Mouse (Mus musculus) lung, postnatal 0 days (tissue): ENCODE results near the gene Mpz. TPM values are rescaled to one million over a fixed set of nuclear protein-coding genes. Genes with fewer than 3 reads are reported as not detected.
A peak's percentile ranks its signal among the peaks of the same experiment; 100 is the strongest.

ENCODE experiments used
- ATAC-seq: fragments of 200-750 bp; cut with Nextera tagmentation; 2 replicates; pipeline ENCODE4 v1.8.0; 2017; ENCODE audit warnings: moderate library complexity
- DNase-seq: peaks from one replicate; pipeline ENCODE4 v3.0.0-alpha.2; 2016; ENCODE audit warnings: low spot score
- H3K27ac ChIP-seq: fragments of 300-500 bp; sonication (generic); 2 replicates; pipeline ENCODE4 v1.5.1; 2014; ENCODE audit warnings: antibody characterized with exemption, mild to moderate bottlenecking, low read length, mixed read lengths
- H3K27me3 ChIP-seq: fragments of 300-500 bp; sonication (generic); replicated peaks from 2 replicates; pipeline ENCODE4 v1.6.1; 2014; ENCODE audit warnings: low read length, mixed read lengths; ENCODE audit not compliant: insufficient read depth
- H3K36me3 ChIP-seq: fragments of 300-500 bp; sonication (generic); 2 replicates; pipeline ENCODE4 v1.6.1; 2014; ENCODE audit warnings: low read length, mixed read lengths; ENCODE audit not compliant: insufficient read depth
- H3K4me1 ChIP-seq: fragments of 300-500 bp; sonication (generic); 2 replicates; pipeline ENCODE4 v1.6.1; 2014; ENCODE audit warnings: antibody characterized with exemption, low read depth, low read length, mixed read lengths; ENCODE audit not compliant: insufficient read depth
- H3K4me2 ChIP-seq: fragments of 300-500 bp; sonication (generic); replicated peaks from 2 replicates; pipeline ENCODE4 v1.6.1; 2014; ENCODE audit warnings: low read depth, mild to moderate bottlenecking, low read length, moderate library complexity, mixed read lengths
- H3K4me3 ChIP-seq: fragments of 300-500 bp; sonication (generic); 2 replicates; pipeline ENCODE4 v1.5.1; 2014; ENCODE audit warnings: low read depth, low read length
- H3K9ac ChIP-seq: fragments of 300-500 bp; sonication (generic); replicated peaks from 2 replicates; pipeline ENCODE4 v1.6.1; 2014; ENCODE audit warnings: low read depth, mild to moderate bottlenecking
- H3K9me3 ChIP-seq: fragments of 300-500 bp; sonication (generic); 2 replicates; pipeline ENCODE4 v1.6.1; 2016; ENCODE audit warnings: low read length, mixed read lengths
- CTCF ChIP-seq: IDR thresholded peaks from 2 replicates; pipeline ENCODE4 v1.5.1; 2016; ENCODE audit warnings: antibody characterized with exemption, mild to moderate bottlenecking
- EP300 ChIP-seq: IDR thresholded peaks from 2 replicates; pipeline ENCODE4 v1.6.1; 2016; ENCODE audit warnings: antibody characterized with exemption, mild to moderate bottlenecking, control low read depth
- WGBS: fragments of 180-500 bp; shearing (Covaris S2); extraction: QIAGEN DNeasy Blood & Tissue Kit; methylation state at CpG from one replicate; pipeline ENCODE4 v1.1.7; 2014; 5-methylcytosine and 5-hydroxymethylcytosine counted together
- polyA plus RNA-seq: library from polyadenylated mRNA; unstranded; fragments of >200 nt; fragmentation: Nextera tagmentation; extraction: Ambion mirVana; gene quantifications from 2 replicates; pipeline ENCODE4 v1.2.1, GENCODE M21; 2015

Gene Mpz
- polyA plus RNA-seq, 1 experiment from 2014 or later, result 0.62 TPM

DNA sequence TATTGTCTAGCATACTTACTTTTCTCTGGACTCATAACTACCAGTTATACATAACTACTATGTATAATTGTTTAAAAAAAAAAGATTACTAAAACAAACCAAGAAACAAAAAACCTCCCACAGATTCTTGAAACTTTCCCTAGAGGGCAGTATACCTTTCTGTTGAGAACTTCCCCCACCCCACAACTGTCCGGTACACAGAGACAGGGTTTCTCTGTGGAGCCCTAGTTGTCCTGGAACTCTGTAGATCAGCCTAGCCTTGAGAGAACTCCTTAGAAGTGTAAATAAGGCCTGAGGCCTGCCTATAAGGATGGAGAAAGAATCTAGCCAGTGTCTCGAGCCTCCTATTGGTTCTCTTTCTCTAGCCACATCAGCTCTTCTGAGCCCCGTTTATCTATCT is 13.7 kb downstream of the Mpz start:
- Histone ChIP-seq H3K4me2 (no peak overlapping the region), H3K4me1 (no peaks in the 10 kb centered on the region), H3K9me3 (no peaks in the 10 kb centered on the region), H3K36me3 (no peaks in the 10 kb centered on the region), H3K27me3 (0 out of 2 replicates have a peak, but pooled peaks cover 3% of the 10 kb centered on the region), H3K9ac (no peak overlapping the region), H3K27ac (no peak overlapping the region), H3K4me3 (no peak overlapping the region)
- peak; percentile 60 for TF ChIP-seq CTCF
- TF ChIP-seq EP300, result no peak
- WGBS, result 50% methylated on average over 3 of the region's 3 CpGs
- DNase-seq, result peak; percentile 57
- no peak for ATAC-seq

DNA sequence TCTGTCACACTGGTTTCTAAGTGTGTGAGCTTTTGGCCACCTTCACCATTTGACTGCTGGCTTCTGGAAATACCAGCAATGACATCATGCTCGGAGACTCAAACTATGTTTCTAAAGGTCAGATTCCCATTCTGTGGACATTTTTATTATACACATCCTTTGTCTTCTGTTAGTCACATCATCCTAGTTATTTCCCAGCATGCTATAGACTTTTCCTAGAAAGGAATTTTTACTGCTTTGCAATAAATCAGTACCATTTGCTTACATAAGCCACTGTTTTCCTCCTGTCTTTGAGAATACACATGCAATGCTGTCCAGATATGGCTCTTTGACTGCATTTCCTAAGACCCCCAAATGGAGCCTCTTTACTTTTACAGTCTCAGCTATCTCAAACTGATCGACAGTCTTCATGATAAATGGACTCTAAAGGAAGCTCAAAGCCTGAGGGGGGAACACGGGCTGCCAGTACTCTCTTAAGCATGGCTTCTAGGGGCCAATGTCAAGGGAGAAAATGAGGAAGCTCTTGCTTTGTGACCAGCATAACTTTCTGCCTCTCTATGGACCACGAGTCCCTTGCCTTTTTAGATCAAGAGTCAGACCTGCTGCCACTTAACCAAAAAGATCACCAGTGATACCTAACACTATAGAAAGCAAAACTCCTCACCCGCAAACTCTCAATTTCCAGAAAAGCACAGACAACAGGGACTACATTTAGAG is 15.3 kb downstream of the Mpz start:
- H3K36me3 ChIP-seq, result no peaks in the 10 kb centered on the region
- no peak for DNase-seq
- WGBS, result 64% methylated on average over 5 of the region's 5 CpGs
- no peak for TF ChIP-seq CTCF
- TF ChIP-seq EP300, result no peak
- no peak overlapping the region for H3K9ac ChIP-seq
- no peak overlapping the region for H3K27ac ChIP-seq
- H3K27me3 ChIP-seq, result no peaks in the 10 kb centered on the region
- H3K4me3 ChIP-seq, result no peak overlapping the region
- no peaks in the 10 kb centered on the region for H3K9me3 ChIP-seq
- no peaks in the 10 kb centered on the region for H3K4me1 ChIP-seq
- ATAC-seq, result no peak
- no peak overlapping the region for H3K4me2 ChIP-seq

DNA sequence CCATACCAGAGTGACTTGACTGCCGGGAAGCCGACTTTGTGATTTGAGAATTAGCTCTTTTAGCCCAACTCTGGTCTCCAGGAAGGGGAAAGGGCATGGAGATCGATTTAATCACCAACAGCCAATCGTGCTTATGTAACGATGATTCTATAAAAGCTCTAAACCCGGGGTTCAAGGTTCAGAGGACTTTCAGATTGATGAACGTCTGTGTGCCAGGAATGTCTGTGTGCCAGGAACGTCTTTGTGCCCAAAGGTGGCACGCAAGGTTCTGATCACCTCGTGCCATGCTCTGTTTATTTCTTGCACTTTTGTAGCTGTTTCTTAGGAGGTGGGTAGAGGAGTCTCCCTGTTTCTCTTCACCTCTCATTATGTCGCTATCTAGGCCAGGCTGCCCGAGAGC is 18.4 kb downstream of the Mpz start:
- 87% methylated on average over 12 of the region's 12 CpGs for WGBS

DNA sequence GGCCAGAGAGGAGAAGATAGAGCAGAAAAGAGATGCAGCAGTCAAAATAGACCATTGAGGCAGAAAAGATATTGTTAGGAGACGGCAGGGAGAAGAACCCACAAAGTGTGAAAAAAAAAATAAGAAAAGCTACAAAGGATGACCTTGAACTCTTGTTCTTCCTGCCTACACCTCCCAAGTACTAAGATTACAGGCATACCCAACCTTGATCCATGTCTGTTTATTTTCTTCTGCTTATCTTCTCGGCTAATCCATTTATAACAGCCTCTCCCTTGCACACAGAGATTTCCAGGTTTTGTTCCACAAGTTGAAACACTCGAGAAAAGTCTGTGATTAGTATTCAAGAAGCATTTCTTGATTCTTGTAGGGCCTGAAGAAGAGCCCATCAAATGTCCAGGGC is 19.4 kb downstream of the Mpz start:
- 27% methylated on average over 3 of the region's 3 CpGs for WGBS
- no peaks in the 10 kb centered on the region for H3K36me3 ChIP-seq
- DNase-seq (no peak), ATAC-seq (no peak)
- no peak overlapping the region for H3K4me3 ChIP-seq
- H3K27me3 ChIP-seq, result no peaks in the 10 kb centered on the region
- no peak overlapping the region for H3K4me2 ChIP-seq
- no peaks in the 10 kb centered on the region for H3K4me1 ChIP-seq
- no peaks in the 10 kb centered on the region for H3K9me3 ChIP-seq
- no peak overlapping the region; the same call in 1 of the 2 replicates for H3K27ac ChIP-seq
- H3K9ac ChIP-seq, result no peak overlapping the region
- TF ChIP-seq CTCF, result no peak
- no peak for TF ChIP-seq EP300

More for the DNA sequence above, 18.4 kb downstream of the Mpz start:
- Histone ChIP-seq H3K9ac (no peak overlapping the region), H3K36me3 (no peaks in the 10 kb centered on the region), H3K4me1 (no peaks in the 10 kb centered on the region), H3K27ac (no peak overlapping the region), H3K4me3 (no peak overlapping the region), H3K9me3 (no peaks in the 10 kb centered on the region), H3K4me2 (no peak overlapping the region), H3K27me3 (no peaks in the 10 kb centered on the region)
- ATAC-seq, result no peak
- DNase-seq, result no peak
- TF ChIP-seq CTCF (no peak), EP300 (no peak)

DNA sequence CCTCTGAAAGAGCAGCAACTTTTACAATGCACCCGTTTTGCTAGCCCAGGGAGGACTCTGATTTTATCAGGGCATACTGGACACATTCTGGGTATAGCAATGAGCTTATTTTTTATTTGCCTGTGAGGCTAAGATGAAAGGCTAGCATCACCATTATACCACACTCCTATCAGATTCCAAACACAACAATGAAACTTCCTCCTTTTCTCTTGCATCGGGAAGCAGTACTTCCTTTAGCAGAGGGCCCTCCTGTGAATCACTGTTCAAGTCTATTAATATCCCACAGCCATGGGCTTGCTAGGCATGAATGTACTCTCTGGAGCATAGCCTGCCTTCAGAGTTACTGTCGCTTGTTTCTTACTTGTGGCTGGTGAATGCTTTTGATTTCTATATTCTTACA is 20.6 kb downstream of the Mpz start:
- peak; percentile 91 for ATAC-seq
- H3K36me3 ChIP-seq, result no peaks in the 10 kb centered on the region
- H3K9me3 ChIP-seq, result no peaks in the 10 kb centered on the region
- TF ChIP-seq CTCF (no peak), EP300 (peak; percentile 59)
- DNase-seq, result peak; percentile 70
- no peaks in the 10 kb centered on the region for H3K27me3 ChIP-seq
- no peaks in the 10 kb centered on the region for H3K4me1 ChIP-seq
- H3K27ac ChIP-seq, result peak overlapping the region; percentile 59
- H3K9ac ChIP-seq, result no peak overlapping the region
- H3K4me2 ChIP-seq, result no peak overlapping the region
- no peak overlapping the region for H3K4me3 ChIP-seq
- WGBS, result 43% methylated on average over 3 of the region's 3 CpGs

DNA sequence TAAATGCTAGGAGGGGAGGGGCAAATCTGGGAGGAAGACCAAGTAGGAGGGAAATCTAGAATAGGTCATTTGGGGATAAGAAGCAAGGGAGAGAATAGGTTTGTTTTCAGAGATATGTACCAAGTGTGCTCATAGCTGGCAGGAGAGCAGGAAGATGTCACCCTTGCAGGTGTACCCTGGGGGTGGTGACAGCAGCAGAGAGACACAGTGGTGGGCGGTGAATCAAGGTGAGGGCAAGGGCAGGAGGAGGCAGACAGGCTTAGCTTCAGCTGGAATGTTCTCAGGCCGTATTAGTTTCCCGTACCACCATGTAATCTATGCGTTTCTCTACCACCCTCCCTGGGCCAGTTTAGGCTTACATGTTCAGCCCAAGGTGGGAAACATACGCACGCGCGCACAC is 22.3 kb downstream of the Mpz start:
- no peaks in the 10 kb centered on the region for H3K4me1 ChIP-seq
- no peak overlapping the region for H3K4me2 ChIP-seq
- H3K27ac ChIP-seq, result no peak overlapping the region
- ATAC-seq (no peak), DNase-seq (no peak)
- no peaks in the 10 kb centered on the region for H3K9me3 ChIP-seq
- no peaks in the 10 kb centered on the region for H3K36me3 ChIP-seq
- H3K27me3 ChIP-seq, result no peaks in the 10 kb centered on the region
- H3K9ac ChIP-seq, result no peak overlapping the region
- no peak overlapping the region for H3K4me3 ChIP-seq
- 94% methylated on average over 8 of the region's 8 CpGs for WGBS
- TF ChIP-seq CTCF (no peak), EP300 (no peak)
